Mouse (Mus musculus): ENCODE results near the gene Pgap3. TPM values are rescaled to one million over a fixed set of nuclear protein-coding genes. Genes with fewer than 3 reads are reported as not detected.

Gene Pgap3
- total and polyA plus RNA-seq, 2 experiments from 2014 or later: 7.1 to 11.0 TPM

- DNase-seq (no peak), ATAC-seq (no peak)
- Histone ChIP-seq H3K27me3 (ENCODE audit: insufficient read depth, low read length) (no peaks in the 10 kb centered on the region), H3K27ac (ENCODE audit: low read depth, low read length) (no peak overlapping the region), H3K9me3 (ENCODE audit: low read length) (no peaks in the 10 kb centered on the region), H3K36me3 (ENCODE audit: insufficient read depth) (peaks cover 59% of the 10 kb centered on the region), H3K9ac (no peak overlapping the region), H3K4me2 (ENCODE audit: low read depth) (no peak overlapping the region), H3K4me3 (ENCODE audit: low read depth, low read length) (no peak overlapping the region), H3K4me1 (ENCODE audit: insufficient read depth) (peaks cover 3% of the 10 kb centered on the region; the same call in 1 of the 2 replicates)
- TF ChIP-seq CTCF (IDR thresholded peaks at IDR 0.05; ENCODE audit: low read depth): no peak
- WGBS: 66% methylated on average over 5 of the region's 5 CpGs
These were observed 23.5 kb downstream of the Pgap3 start for GRCm38 (mm10) chr11:98376756-98377155.

- 61% methylated on average over 8 of the region's 8 CpGs for WGBS
- ATAC-seq: no peak
These were observed 26.0 kb downstream of the Pgap3 start for GRCm38 (mm10) chr11:98374266-98374665.

GRCm38 (mm10) chr11:98373244-98373643 is 27.0 kb downstream of the Pgap3 start:
- ATAC-seq: no peak
- Histone ChIP-seq H3K27me3 (ENCODE audit: insufficient read depth, low read length) (no peaks in the 10 kb centered on the region), H3K4me1 (ENCODE audit: insufficient read depth) (peaks cover 13% of the 10 kb centered on the region), H3K27ac (ENCODE audit: low read depth, low read length) (no peak overlapping the region), H3K9me3 (ENCODE audit: low read length) (no peaks in the 10 kb centered on the region), H3K9ac (no peak overlapping the region), H3K36me3 (ENCODE audit: insufficient read depth) (peaks cover 35% of the 10 kb centered on the region), H3K4me2 (ENCODE audit: low read depth) (no peak overlapping the region), H3K4me3 (ENCODE audit: low read depth, low read length) (no peak overlapping the region)
- no peak for DNase-seq
- TF ChIP-seq CTCF (IDR thresholded peaks at IDR 0.05; ENCODE audit: low read depth): no peak
- WGBS: 66% methylated on average over 6 of the region's 6 CpGs

More at GRCm38 (mm10) chr11:98374266-98374665, 26.0 kb downstream of the Pgap3 start:
- Histone ChIP-seq H3K4me3 (ENCODE audit: low read depth, low read length) (no peak overlapping the region), H3K27me3 (ENCODE audit: insufficient read depth, low read length) (no peaks in the 10 kb centered on the region), H3K27ac (ENCODE audit: low read depth, low read length) (no peak overlapping the region), H3K4me1 (ENCODE audit: insufficient read depth) (peaks cover 13% of the 10 kb centered on the region), H3K4me2 (ENCODE audit: low read depth) (no peak overlapping the region), H3K36me3 (ENCODE audit: insufficient read depth) (peaks cover 43% of the 10 kb centered on the region), H3K9me3 (ENCODE audit: low read length) (no peaks in the 10 kb centered on the region), H3K9ac (no peak overlapping the region)
- TF ChIP-seq CTCF (IDR thresholded peaks at IDR 0.05; ENCODE audit: low read depth): no peak
- no peak for DNase-seq

GRCm38 (mm10) chr11:98372406-98372805 is 27.9 kb downstream of the Pgap3 start:
- peak overlapping the region; percentile 69; the same call in 1 of the 2 replicates for H3K27ac ChIP-seq (ENCODE audit: low read depth, low read length)
- peaks cover 27% of the 10 kb centered on the region for H3K36me3 ChIP-seq (ENCODE audit: insufficient read depth)
- no peaks in the 10 kb centered on the region for H3K27me3 ChIP-seq (ENCODE audit: insufficient read depth, low read length)
- no peak overlapping the region for H3K4me3 ChIP-seq (ENCODE audit: low read depth, low read length)
- no peak overlapping the region for H3K9ac ChIP-seq
- peak; percentile 88 for TF ChIP-seq CTCF (IDR thresholded peaks at IDR 0.05; ENCODE audit: low read depth)
- DNase-seq (peak; percentile 79), ATAC-seq (no peak)
- H3K4me2 ChIP-seq (ENCODE audit: low read depth): no peak overlapping the region
- WGBS: 2% methylated on average over 2 of the region's 2 CpGs
- H3K9me3 ChIP-seq (ENCODE audit: low read length): no peaks in the 10 kb centered on the region
- peaks cover 13% of the 10 kb centered on the region for H3K4me1 ChIP-seq (ENCODE audit: insufficient read depth)

- TF ChIP-seq CTCF (IDR thresholded peaks at IDR 0.05; ENCODE audit: low read depth): no peak
- H3K27ac ChIP-seq (ENCODE audit: low read depth, low read length): peak overlapping the region; percentile 69
- peak; percentile 72 for DNase-seq
These were observed 28.6 kb downstream of the Pgap3 start for GRCm38 (mm10) chr11:98371556-98372240.

GRCm38 (mm10) chr11:98370588-98370987 is 29.7 kb downstream of the Pgap3 start:
- Histone ChIP-seq H3K4me3 (ENCODE audit: low read depth, low read length) (no peak overlapping the region), H3K4me1 (ENCODE audit: insufficient read depth) (peaks cover 13% of the 10 kb centered on the region), H3K9ac (no peak overlapping the region), H3K36me3 (ENCODE audit: insufficient read depth) (peaks cover 10% of the 10 kb centered on the region), H3K27me3 (ENCODE audit: insufficient read depth, low read length) (no peaks in the 10 kb centered on the region), H3K9me3 (ENCODE audit: low read length) (no peaks in the 10 kb centered on the region), H3K4me2 (ENCODE audit: low read depth) (no peak overlapping the region), H3K27ac (ENCODE audit: low read depth, low read length) (no peak overlapping the region)
- 65% methylated on average over 2 of the region's 2 CpGs for WGBS
- ATAC-seq (no peak), DNase-seq (no peak)
- no peak for TF ChIP-seq CTCF (IDR thresholded peaks at IDR 0.05; ENCODE audit: low read depth)

More at GRCm38 (mm10) chr11:98371556-98372240, 28.6 kb downstream of the Pgap3 start:
- no peak overlapping the region for H3K9ac ChIP-seq
- WGBS: 26% methylated on average over 9 of the region's 10 CpGs
- ATAC-seq: peak; percentile 69
- H3K4me2 ChIP-seq (ENCODE audit: low read depth): peak overlapping the region; percentile 5; the same call in 1 of the 2 replicates
- H3K27me3 ChIP-seq (ENCODE audit: insufficient read depth, low read length): no peaks in the 10 kb centered on the region
- peaks cover 21% of the 10 kb centered on the region for H3K36me3 ChIP-seq (ENCODE audit: insufficient read depth)
- H3K4me3 ChIP-seq (ENCODE audit: low read depth, low read length): no peak overlapping the region
- H3K4me1 ChIP-seq (ENCODE audit: insufficient read depth): peaks cover 13% of the 10 kb centered on the region
- H3K9me3 ChIP-seq (ENCODE audit: low read length): no peaks in the 10 kb centered on the region

GRCm38 (mm10) chr11:98369337-98369736 is 31.0 kb downstream of the Pgap3 start:
- Histone ChIP-seq H3K4me1 (ENCODE audit: insufficient read depth) (peaks cover 13% of the 10 kb centered on the region), H3K27me3 (ENCODE audit: insufficient read depth, low read length) (no peaks in the 10 kb centered on the region), H3K9me3 (ENCODE audit: low read length) (no peaks in the 10 kb centered on the region), H3K27ac (ENCODE audit: low read depth, low read length) (peak overlapping the region; percentile 29), H3K9ac (no peak overlapping the region), H3K36me3 (ENCODE audit: insufficient read depth) (no peaks in the 10 kb centered on the region), H3K4me3 (ENCODE audit: low read depth, low read length) (no peak overlapping the region), H3K4me2 (ENCODE audit: low read depth) (no peak overlapping the region)
- DNase-seq (peak; percentile 79), ATAC-seq (peak; percentile 81)
- no peak for TF ChIP-seq CTCF (IDR thresholded peaks at IDR 0.05; ENCODE audit: low read depth)
- 60% methylated on average over 6 of the region's 6 CpGs for WGBS

All from forebrain, postnatal 0 days (tissue).